ENCODE assay signal across 8 mouse cellular contexts in genomic region chrX:47891907-47892430, GRCm38 (mm10). TPM values are rescaled to one million over a fixed set of nuclear protein-coding genes. Genes with fewer than 3 reads are reported as not detected.
DNase-seq lines count a peak whose midpoint lies in the region; ATAC-seq and TF ChIP-seq lines count a peak whose summit lies in the region.

No protein-coding gene starts in this region.

- no peak for TF ChIP-seq EP300 in lung, postnatal 0 days (IDR thresholded peaks at IDR 0.05)

- ATAC-seq in intestine, embryonic 16.5 days = peak; percentile 84
- ATAC-seq in lung, postnatal 0 days = peak; percentile 55; the same call in 1 of the 2 replicates

- H3K36me3 ChIP-seq in intestine, embryonic 16.5 days (ENCODE audit: control insufficient read depth, insufficient read depth, low read length) = no peaks in the 10 kb centered on the region
- H3K36me3 ChIP-seq in lung, postnatal 0 days (ENCODE audit: insufficient read depth, low read length) = no peaks in the 10 kb centered on the region
- no peaks in the 10 kb centered on the region for H3K36me3 ChIP-seq in small intestine, adult 2 months (ENCODE audit: control insufficient read depth, insufficient read depth, low read length)

- H3K9ac ChIP-seq in intestine, embryonic 16.5 days (ENCODE audit: low read depth, low read length) = peak overlapping the region; percentile 76
- 0 out of 2 replicates have a peak overlapping the region, but pooled peaks have one; percentile 23 for H3K9ac ChIP-seq in lung, postnatal 0 days (replicated peaks; ENCODE audit: low read depth)

- no peak for TF ChIP-seq POLR2A in lung, adult 2 months (IDR thresholded peaks at IDR 0.05; ENCODE audit: borderline replicate concordance, extremely low read depth, low read depth, low read length)
- TF ChIP-seq POLR2A in embryonic fibroblast, embryonic 13.5 days (IDR thresholded peaks at IDR 0.05; ENCODE audit: low read depth, low read length) = no peak
- no peak for TF ChIP-seq POLR2A in small intestine, adult 2 months (IDR thresholded peaks at IDR 0.05; ENCODE audit: low read depth, low read length)

- no peaks in the 10 kb centered on the region for H3K9me3 ChIP-seq in intestine, embryonic 16.5 days (ENCODE audit: control insufficient read depth, low read length)
- no peaks in the 10 kb centered on the region for H3K9me3 ChIP-seq in lung, postnatal 0 days (ENCODE audit: low read length)

- 26% methylated on average over 36 of the region's 36 CpGs for WGBS in lung, adult 2 months
- 17% methylated on average over 30 of the region's 36 CpGs for WGBS in intestine, embryonic 16.5 days
- 18% methylated on average over 12 of the region's 36 CpGs for WGBS in lung, postnatal 0 days
- 10% methylated on average over 26 of the region's 36 CpGs for WGBS in small intestine, adult 2 months

- TF ChIP-seq CTCF in lung, adult 2 months (IDR thresholded peaks at IDR 0.05; ENCODE audit: insufficient read depth, low read length) = no peak
- no peak for TF ChIP-seq CTCF in embryonic fibroblast, embryonic 13.5 days (IDR thresholded peaks at IDR 0.05; ENCODE audit: borderline replicate concordance, insufficient read depth, low read length)
- no peak for TF ChIP-seq CTCF in lung, postnatal 0 days (IDR thresholded peaks at IDR 0.05)
- TF ChIP-seq CTCF in small intestine, adult 2 months (IDR thresholded peaks at IDR 0.05; ENCODE audit: extremely low read depth, insufficient read length, insufficient replicate concordance, low read depth, low read length) = no peak

- H3K4me1 ChIP-seq in lung, adult 2 months (ENCODE audit: control insufficient read depth, insufficient read depth, low read length) = no peaks in the 10 kb centered on the region
- no peaks in the 10 kb centered on the region for H3K4me1 ChIP-seq in brown adipose tissue, adult 24 weeks (ENCODE audit: control insufficient read depth, insufficient read depth, insufficient read length, low read length)
- no peaks in the 10 kb centered on the region for H3K4me1 ChIP-seq in embryonic fibroblast, embryonic 13.5 days (ENCODE audit: control insufficient read depth, insufficient read depth, low read length)
- no peaks in the 10 kb centered on the region for H3K4me1 ChIP-seq in intestine, embryonic 16.5 days (ENCODE audit: control insufficient read depth, insufficient read depth, low read length)
- H3K4me1 ChIP-seq in lung, postnatal 0 days (ENCODE audit: insufficient read depth, low read depth, low read length) = no peaks in the 10 kb centered on the region
- H3K4me1 ChIP-seq in small intestine, adult 2 months (ENCODE audit: control insufficient read depth, insufficient read depth, insufficient read length, low read length) = no peaks in the 10 kb centered on the region

- peak overlapping the region; percentile 68 for H3K4me3 ChIP-seq in lung, adult 2 months (replicated peaks; ENCODE audit: extremely low read depth, low read depth, low read length)
- H3K4me3 ChIP-seq in brown adipose tissue, adult 24 weeks (ENCODE audit: insufficient read depth, low read depth, low read length) = peak overlapping the region; percentile 60
- H3K4me3 ChIP-seq in embryonic fibroblast, embryonic 13.5 days (ENCODE audit: insufficient read depth, low read length) = peak overlapping the region; percentile 81
- peak overlapping the region; percentile 63 for H3K4me3 ChIP-seq in intestine, embryonic 16.5 days (ENCODE audit: low read length)
- peak overlapping the region; percentile 52 for H3K4me3 ChIP-seq in lung, postnatal 0 days (ENCODE audit: low read depth, low read length)
- H3K4me3 ChIP-seq in small intestine, adult 2 months (ENCODE audit: low read depth, low read length) = peak overlapping the region; percentile 68

- H3K27ac ChIP-seq in brown adipose tissue, adult 24 weeks (replicated peaks; ENCODE audit: low read depth, low read length) = no peak overlapping the region
- no peak overlapping the region for H3K27ac ChIP-seq in embryonic fibroblast, embryonic 13.5 days (ENCODE audit: insufficient read depth, low read length)
- H3K27ac ChIP-seq in intestine, embryonic 16.5 days (ENCODE audit: low read length) = peak overlapping the region; percentile 69
- H3K27ac ChIP-seq in lung, postnatal 0 days (ENCODE audit: low read length) = no peak overlapping the region
- no peak overlapping the region for H3K27ac ChIP-seq in small intestine, adult 2 months (ENCODE audit: insufficient read depth, low read depth, low read length)

- H3K4me2 ChIP-seq in intestine, embryonic 16.5 days (ENCODE audit: low read depth, low read length) = peak overlapping the region; percentile 58
- H3K4me2 ChIP-seq in lung, postnatal 0 days (replicated peaks; ENCODE audit: low read depth, low read length) = peak overlapping the region; percentile 65

- peak; percentile 11 for DNase-seq in lung, adult 2 months
- DNase-seq in lung, postnatal 25 days (ENCODE audit: low spot score) = no peak
- DNase-seq in lung, postnatal 0 days (ENCODE audit: low spot score) = no peak
- no peak for DNase-seq in thymus, postnatal 25 days

- no peaks in the 10 kb centered on the region for H3K27me3 ChIP-seq in intestine, embryonic 16.5 days (replicated peaks; ENCODE audit: control insufficient read depth, insufficient read depth, low read length)
- no peaks in the 10 kb centered on the region for H3K27me3 ChIP-seq in lung, postnatal 0 days (replicated peaks; ENCODE audit: insufficient read depth, low read length)
- H3K27me3 ChIP-seq in small intestine, adult 2 months (ENCODE audit: control insufficient read depth, insufficient read depth, low read length) = peaks cover 5% of the 10 kb centered on the region

RNA-seq across cellular contexts. Expression of gene Smarca1, which starts 0.8 kb away (rescaled TPM):
- polyA plus RNA-seq in lung, adult 2 months (2012; rRNA removed) = 0.22 and 0.68 TPM in 2 replicates
- polyA plus RNA-seq in brown adipose tissue, adult 24 weeks (2012; ENCODE audit: insufficient read depth, insufficient read length, missing spikeins) = 0.54 and 0.59 TPM in 2 replicates
- polyA plus RNA-seq in embryonic fibroblast, embryonic 13.5 days (2011; ENCODE audit: insufficient read length, low read depth, missing spikeins) = 11.1 and 18.0 TPM in 2 replicates
- polyA plus RNA-seq in intestine, embryonic 16.5 days (2015; fragmentation: Nextera tagmentation; extraction: Ambion mirVana) = 22.2 and 23.2 TPM in 2 replicates
- polyA plus RNA-seq in lung, postnatal 0 days (2015; fragmentation: Nextera tagmentation; extraction: Ambion mirVana) = 5.8 and 8.7 TPM in 2 replicates
- 0.06 and 0.44 TPM in 2 replicates for polyA plus RNA-seq in small intestine, adult 2 months (2012; rRNA removed)

RNA-seq across cellular contexts. Expression of gene Ocrl, which starts 20.2 kb away (rescaled TPM):
- polyA plus RNA-seq in lung, adult 2 months (2012; rRNA removed) = 8.6 and 15.4 TPM in 2 replicates
- 9.1 and 9.3 TPM in 2 replicates for polyA plus RNA-seq in brown adipose tissue, adult 24 weeks (2012; ENCODE audit: insufficient read depth, insufficient read length, missing spikeins)
- 52.7 and 53.6 TPM in 2 replicates for polyA plus RNA-seq in embryonic fibroblast, embryonic 13.5 days (2011; ENCODE audit: insufficient read length, low read depth, missing spikeins)
- polyA plus RNA-seq in intestine, embryonic 16.5 days (2015; fragmentation: Nextera tagmentation; extraction: Ambion mirVana) = 13.2 and 13.8 TPM in 2 replicates
- polyA plus RNA-seq in lung, postnatal 0 days (2015; fragmentation: Nextera tagmentation; extraction: Ambion mirVana) = 9.3 and 11.5 TPM in 2 replicates
- 1.9 and 2.2 TPM in 2 replicates for polyA plus RNA-seq in small intestine, adult 2 months (2012; rRNA removed)
